Mouse (Mus musculus): ENCODE data around the gene Atp13a1. TPM values are rescaled to one million over a fixed set of nuclear protein-coding genes. Genes with fewer than 3 reads are reported as not detected.

Gene Atp13a1
- polyA plus RNA-seq, 1 experiment, result 231 TPM

GRCm38 (mm10) chr8:69771221-69771620 is 19.7 kb upstream of the Atp13a1 start:
- 96% methylated on average over 9 of the region's 9 CpGs for WGBS
- no peak overlapping the region for H3K4me3 ChIP-seq (ENCODE audit: control insufficient read depth, insufficient read depth, low read length)
- TF ChIP-seq POLR2A (IDR thresholded peaks at IDR 0.05; ENCODE audit: control insufficient read depth, extremely low read depth, insufficient read depth, low read length, poor library complexity) (no peak), CTCF (IDR thresholded peaks at IDR 0.05; ENCODE audit: borderline replicate concordance, control insufficient read depth, extremely low read depth, insufficient read depth, low read length, poor library complexity) (no peak)
- H3K27ac ChIP-seq (ENCODE audit: control insufficient read depth, insufficient read depth, low read length), result no peak overlapping the region
- no peaks in the 10 kb centered on the region for H3K27me3 ChIP-seq (ENCODE audit: control insufficient read depth, insufficient read depth, low read length)
- peaks cover 28% of the 10 kb centered on the region for H3K36me3 ChIP-seq (ENCODE audit: control insufficient read depth, insufficient read depth, low read length)
- DNase-seq, result no peak
- peaks cover 5% of the 10 kb centered on the region; the same call in 1 of the 2 replicates for H3K4me1 ChIP-seq (replicated peaks; ENCODE audit: control insufficient read depth, insufficient read depth, low read length)

- Histone ChIP-seq H3K27ac (ENCODE audit: control insufficient read depth, insufficient read depth, low read length) (no peak overlapping the region), H3K36me3 (ENCODE audit: control insufficient read depth, insufficient read depth, low read length) (peaks cover 19% of the 10 kb centered on the region), H3K27me3 (ENCODE audit: control insufficient read depth, insufficient read depth, low read length) (no peaks in the 10 kb centered on the region), H3K4me3 (ENCODE audit: control insufficient read depth, insufficient read depth, low read length) (no peak overlapping the region), H3K4me1 (replicated peaks; ENCODE audit: control insufficient read depth, insufficient read depth, low read length) (peaks cover 5% of the 10 kb centered on the region; the same call in 1 of the 2 replicates)
- DNase-seq, result no peak
- WGBS, result 96% methylated on average over 2 of the region's 2 CpGs
- no peak for TF ChIP-seq POLR2A (IDR thresholded peaks at IDR 0.05; ENCODE audit: control insufficient read depth, extremely low read depth, insufficient read depth, low read length, poor library complexity)
- TF ChIP-seq CTCF (IDR thresholded peaks at IDR 0.05; ENCODE audit: borderline replicate concordance, control insufficient read depth, extremely low read depth, insufficient read depth, low read length, poor library complexity), result no peak
Observed at GRCm38 (mm10) chr8:69772106-69772505, 18.9 kb upstream of the Atp13a1 start.

GRCm38 (mm10) chr8:69774503-69775148 is 16.3 kb upstream of the Atp13a1 start, which contains the start of gene Gm20422:
Gene Gm20422, minus strand, starts transcription at chr8:69774886.
- WGBS, result under 1% methylated on average over 41 of the region's 41 CpGs
- Histone ChIP-seq H3K36me3 (ENCODE audit: control insufficient read depth, insufficient read depth, low read length) (no peaks in the 10 kb centered on the region), H3K27me3 (ENCODE audit: control insufficient read depth, insufficient read depth, low read length) (no peaks in the 10 kb centered on the region), H3K4me3 (ENCODE audit: control insufficient read depth, insufficient read depth, low read length) (peak within 1 kb of the TSS; percentile 68), H3K4me1 (replicated peaks; ENCODE audit: control insufficient read depth, insufficient read depth, low read length) (peaks cover 5% of the 10 kb centered on the region; the same call in 1 of the 2 replicates), H3K27ac (ENCODE audit: control insufficient read depth, insufficient read depth, low read length) (peak within 1 kb of the TSS; percentile 76)
- TF ChIP-seq CTCF (IDR thresholded peaks at IDR 0.05; ENCODE audit: borderline replicate concordance, control insufficient read depth, extremely low read depth, insufficient read depth, low read length, poor library complexity) (0 out of 2 replicates have a peak, but pooled peaks have one; percentile 61), POLR2A (IDR thresholded peaks at IDR 0.05; ENCODE audit: control insufficient read depth, extremely low read depth, insufficient read depth, low read length, poor library complexity) (peak; percentile 91)
- DNase-seq, result peak; percentile 85

- H3K27ac ChIP-seq (ENCODE audit: control insufficient read depth, insufficient read depth, low read length), result 0 out of 2 replicates have a peak overlapping the region, but pooled peaks have one; percentile 15
- H3K4me3 ChIP-seq (ENCODE audit: control insufficient read depth, insufficient read depth, low read length), result no peak overlapping the region
- H3K4me1 ChIP-seq (replicated peaks; ENCODE audit: control insufficient read depth, insufficient read depth, low read length), result peaks cover 5% of the 10 kb centered on the region; the same call in 1 of the 2 replicates
- no peak for DNase-seq
- no peaks in the 10 kb centered on the region for H3K36me3 ChIP-seq (ENCODE audit: control insufficient read depth, insufficient read depth, low read length)
- 43% methylated on average over 2 of the region's 2 CpGs for WGBS
- no peak for TF ChIP-seq CTCF (IDR thresholded peaks at IDR 0.05; ENCODE audit: borderline replicate concordance, control insufficient read depth, extremely low read depth, insufficient read depth, low read length, poor library complexity)
- no peak for TF ChIP-seq POLR2A (IDR thresholded peaks at IDR 0.05; ENCODE audit: control insufficient read depth, extremely low read depth, insufficient read depth, low read length, poor library complexity)
- H3K27me3 ChIP-seq (ENCODE audit: control insufficient read depth, insufficient read depth, low read length), result no peaks in the 10 kb centered on the region
Observed at GRCm38 (mm10) chr8:69775149-69775534, 15.8 kb upstream of the Atp13a1 start.

GRCm38 (mm10) chr8:69777111-69777510 is 13.9 kb upstream of the Atp13a1 start:
- TF ChIP-seq POLR2A (IDR thresholded peaks at IDR 0.05; ENCODE audit: control insufficient read depth, extremely low read depth, insufficient read depth, low read length, poor library complexity) (no peak), CTCF (IDR thresholded peaks at IDR 0.05; ENCODE audit: borderline replicate concordance, control insufficient read depth, extremely low read depth, insufficient read depth, low read length, poor library complexity) (no peak)
- 91% methylated on average over 12 of the region's 12 CpGs for WGBS

GRCm38 (mm10) chr8:69789105-69789504 is 1.9 kb upstream of the Atp13a1 start:
- Histone ChIP-seq H3K27me3 (ENCODE audit: control insufficient read depth, insufficient read depth, low read length) (no peaks in the 10 kb centered on the region), H3K4me1 (replicated peaks; ENCODE audit: control insufficient read depth, insufficient read depth, low read length) (peaks cover 11% of the 10 kb centered on the region), H3K4me3 (ENCODE audit: control insufficient read depth, insufficient read depth, low read length) (no peak overlapping the region), H3K27ac (ENCODE audit: control insufficient read depth, insufficient read depth, low read length) (no peak overlapping the region), H3K36me3 (ENCODE audit: control insufficient read depth, insufficient read depth, low read length) (no peaks in the 10 kb centered on the region; the same call in 1 of the 2 replicates)
- no peak for DNase-seq
- TF ChIP-seq CTCF (IDR thresholded peaks at IDR 0.05; ENCODE audit: borderline replicate concordance, control insufficient read depth, extremely low read depth, insufficient read depth, low read length, poor library complexity), result no peak
- 87% methylated on average over 5 of the region's 5 CpGs for WGBS

More at GRCm38 (mm10) chr8:69777111-69777510, 13.9 kb upstream of the Atp13a1 start:
- H3K36me3 ChIP-seq (ENCODE audit: control insufficient read depth, insufficient read depth, low read length), result no peaks in the 10 kb centered on the region
- H3K4me3 ChIP-seq (ENCODE audit: control insufficient read depth, insufficient read depth, low read length), result no peak overlapping the region
- H3K27me3 ChIP-seq (ENCODE audit: control insufficient read depth, insufficient read depth, low read length), result no peaks in the 10 kb centered on the region
- peaks cover 5% of the 10 kb centered on the region; the same call in 1 of the 2 replicates for H3K4me1 ChIP-seq (replicated peaks; ENCODE audit: control insufficient read depth, insufficient read depth, low read length)
- H3K27ac ChIP-seq (ENCODE audit: control insufficient read depth, insufficient read depth, low read length), result no peak overlapping the region
- no peak for DNase-seq

Measured in thymus, adult 2 months (tissue).